27 mouse cellular contexts compared by ENCODE assay signal in the genomic region with DNA sequence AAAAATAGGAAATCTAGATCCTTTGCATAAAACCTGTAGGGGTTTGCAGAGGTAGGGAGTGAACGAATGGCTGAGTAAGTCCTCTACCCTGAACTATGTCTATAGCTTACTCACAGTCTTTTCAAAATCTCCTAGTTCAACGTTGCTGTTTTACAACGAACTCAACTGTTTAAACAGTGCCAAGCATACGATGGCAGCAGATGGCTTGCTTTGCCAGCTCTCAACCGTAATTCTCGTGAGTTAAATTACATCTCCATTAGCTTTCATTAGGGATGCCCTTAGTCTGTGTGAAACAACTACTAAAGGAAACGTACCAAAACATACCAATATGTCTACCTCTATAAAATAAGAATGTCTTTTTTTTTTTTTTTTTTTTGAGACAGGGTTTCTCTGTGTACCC. TPM values are rescaled to one million over a fixed set of nuclear protein-coding genes. Genes with fewer than 3 reads are reported as not detected.
DNase-seq lines count a peak whose midpoint lies in the region; ATAC-seq and TF ChIP-seq lines count a peak whose summit lies in the region.
"Had no signal": no experiment of that assay in that cellular context is flagged by ENCODE, and none has a peak within 500 bp of the region (broad histone marks: within the 10 kb centered on the region; RNA-seq: fewer than 3 reads in every experiment).

No protein-coding gene starts in this region.

- H3K36me3 ChIP-seq in forebrain, embryonic 16.5 days (ENCODE audit: control insufficient read depth, insufficient read depth), result peaks cover 14% of the 10 kb centered on the region
- H3K36me3 ChIP-seq in forebrain, embryonic 11.5 days (ENCODE audit: control insufficient read depth, insufficient read depth, low read length), result peaks cover 12% of the 10 kb centered on the region; the same call in 1 of the 2 replicates
- H3K36me3 ChIP-seq in hindbrain, embryonic 13.5 days, result peaks cover 33% of the 10 kb centered on the region
- H3K36me3 ChIP-seq in hindbrain, embryonic 14.5 days (replicated peaks; ENCODE audit: control insufficient read depth, insufficient read depth), result peaks cover 27% of the 10 kb centered on the region

- DNase-seq in forebrain, embryonic 11.5 days (ENCODE audit: low spot score), result no peak
- no peak for DNase-seq in hindbrain, embryonic 14.5 days (ENCODE audit: low spot score)
- DNase-seq in layer of hippocampus, adult 2 months (ENCODE audit: low spot score in 2 of 2), result peak in 1 of 2 experiments; percentile 30
- no peak for DNase-seq in layer of hippocampus, postnatal 10 days (ENCODE audit: low spot score in 2 of 2)
- no peak for DNase-seq in retina, embryonic 14.5 days (ENCODE audit: low spot score)
- DNase-seq: adrenal gland, adult 8-10 months; adrenal gland, postnatal 25 days; cerebellum, adult 11 months; cerebellum, adult 2 months; cerebellum, adult 9-11 months; cerebellum, postnatal 25 days; gastrocnemius, postnatal 10 days; gastrocnemius, postnatal 36 days; heart, postnatal 10 days; heart, postnatal 36 days; kidney, adult 18-20 months; kidney, adult 9 months had no signal

- H3K4me3 ChIP-seq in forebrain, embryonic 16.5 days (replicated peaks; ENCODE audit: low read length), result 0 out of 2 replicates have a peak overlapping the region, but pooled peaks have one; percentile 8
- no peak overlapping the region for H3K4me3 ChIP-seq in forebrain, embryonic 11.5 days (ENCODE audit: low read depth, low read length)
- no peak overlapping the region for H3K4me3 ChIP-seq in hindbrain, embryonic 13.5 days
- no peak overlapping the region for H3K4me3 ChIP-seq in hindbrain, embryonic 14.5 days (replicated peaks; ENCODE audit: low read length)
- no peak overlapping the region; the same call in 1 of the 2 replicates for H3K4me3 ChIP-seq in layer of hippocampus, adult 2 months
- H3K4me3 ChIP-seq: embryonic facial prominence, embryonic 12.5 days; embryonic facial prominence, embryonic 15.5 days; heart, embryonic 12.5 days; heart, embryonic 15.5 days had no signal

- TF ChIP-seq CTCF in layer of hippocampus, adult 2 months (conservative IDR thresholded peaks at IDR 0.05), result no peak

- H3K9ac ChIP-seq in forebrain, embryonic 16.5 days (replicated peaks; ENCODE audit: low read depth, low read length), result 0 out of 2 replicates have a peak overlapping the region, but pooled peaks have one; percentile 22
- H3K9ac ChIP-seq in forebrain, embryonic 11.5 days (ENCODE audit: low read length), result no peak overlapping the region
- no peak overlapping the region for H3K9ac ChIP-seq in hindbrain, embryonic 13.5 days
- H3K9ac ChIP-seq in hindbrain, embryonic 14.5 days, result no peak overlapping the region
- H3K9ac ChIP-seq: embryonic facial prominence, embryonic 12.5 days; embryonic facial prominence, embryonic 15.5 days; heart, embryonic 12.5 days; heart, embryonic 15.5 days had no signal

- H3K9me3 ChIP-seq in forebrain, embryonic 16.5 days (ENCODE audit: control insufficient read depth, low read length), result no peaks in the 10 kb centered on the region
- no peaks in the 10 kb centered on the region for H3K9me3 ChIP-seq in forebrain, embryonic 11.5 days (ENCODE audit: control insufficient read depth, low read length)
- H3K9me3 ChIP-seq in hindbrain, embryonic 13.5 days, result no peaks in the 10 kb centered on the region
- H3K9me3 ChIP-seq in hindbrain, embryonic 14.5 days (ENCODE audit: control insufficient read depth, low read length), result no peaks in the 10 kb centered on the region
- H3K9me3 ChIP-seq: embryonic facial prominence, embryonic 12.5 days; embryonic facial prominence, embryonic 15.5 days; heart, embryonic 12.5 days; heart, embryonic 15.5 days had no signal

- no peak for ATAC-seq in forebrain, embryonic 16.5 days
- no peak for ATAC-seq in forebrain, embryonic 11.5 days (replicated peaks; ENCODE audit: low FRiP score)
- ATAC-seq in hindbrain, embryonic 13.5 days (ENCODE audit: low FRiP score), result no peak
- no peak for ATAC-seq in hindbrain, embryonic 14.5 days (ENCODE audit: low FRiP score)
- ATAC-seq: CD4-positive, CD25-positive, alpha-beta regulatory T cell, adult 4 months; hindbrain, embryonic 16.5 days; inflammation-experienced regulatory T-cells, adult 6 months; intestine, embryonic 16.5 days had no signal

- peak overlapping the region; percentile 53; the same call in 1 of the 2 replicates for H3K27ac ChIP-seq in forebrain, embryonic 16.5 days (ENCODE audit: low read length)
- no peak overlapping the region for H3K27ac ChIP-seq in forebrain, embryonic 11.5 days (ENCODE audit: low read depth, low read length)
- 0 out of 2 replicates have a peak overlapping the region, but pooled peaks have one; percentile 8 for H3K27ac ChIP-seq in hindbrain, embryonic 13.5 days
- no peak overlapping the region for H3K27ac ChIP-seq in hindbrain, embryonic 14.5 days
- peak overlapping the region; percentile 81 for H3K27ac ChIP-seq in layer of hippocampus, adult 2 months
- H3K27ac ChIP-seq: embryonic facial prominence, embryonic 12.5 days; embryonic facial prominence, embryonic 15.5 days; heart, embryonic 15.5 days had no signal

- H3K27me3 ChIP-seq in forebrain, embryonic 16.5 days (replicated peaks; ENCODE audit: control insufficient read depth, insufficient read depth, low read length), result no peaks in the 10 kb centered on the region
- no peaks in the 10 kb centered on the region for H3K27me3 ChIP-seq in forebrain, embryonic 11.5 days (ENCODE audit: control insufficient read depth, insufficient read depth, low read length)
- H3K27me3 ChIP-seq in hindbrain, embryonic 13.5 days, result no peaks in the 10 kb centered on the region
- no peaks in the 10 kb centered on the region for H3K27me3 ChIP-seq in hindbrain, embryonic 14.5 days (ENCODE audit: control insufficient read depth, insufficient read depth, low read length)
- H3K27me3 ChIP-seq: embryonic facial prominence, embryonic 12.5 days; embryonic facial prominence, embryonic 15.5 days; heart, embryonic 12.5 days; heart, embryonic 15.5 days had no signal

- peak overlapping the region; percentile 23 for H3K4me2 ChIP-seq in forebrain, embryonic 16.5 days (ENCODE audit: low read length)
- H3K4me2 ChIP-seq in forebrain, embryonic 11.5 days (ENCODE audit: low read depth, low read length, severe bottlenecking), result no peak overlapping the region
- H3K4me2 ChIP-seq in hindbrain, embryonic 13.5 days, result no peak overlapping the region
- H3K4me2 ChIP-seq in hindbrain, embryonic 14.5 days (replicated peaks), result no peak overlapping the region
- H3K4me2 ChIP-seq: embryonic facial prominence, embryonic 12.5 days; embryonic facial prominence, embryonic 15.5 days; heart, embryonic 12.5 days; heart, embryonic 15.5 days had no signal

- peaks cover 25% of the 10 kb centered on the region for H3K4me1 ChIP-seq in forebrain, embryonic 16.5 days (replicated peaks; ENCODE audit: control insufficient read depth, insufficient read depth, low read length)
- no peaks in the 10 kb centered on the region for H3K4me1 ChIP-seq in forebrain, embryonic 11.5 days (replicated peaks; ENCODE audit: control insufficient read depth, insufficient read depth, low read length)
- peaks cover 15% of the 10 kb centered on the region for H3K4me1 ChIP-seq in hindbrain, embryonic 13.5 days (replicated peaks)
- H3K4me1 ChIP-seq in hindbrain, embryonic 14.5 days (replicated peaks; ENCODE audit: control insufficient read depth, insufficient read depth, low read length), result peaks cover 18% of the 10 kb centered on the region

- WGBS in forebrain, embryonic 16.5 days, result 35% methylated on average over 7 of the region's 7 CpGs
- 89% methylated on average over 7 of the region's 7 CpGs for WGBS in forebrain, embryonic 11.5 days
- WGBS in hindbrain, embryonic 13.5 days, result 77% methylated on average over 7 of the region's 7 CpGs
- 74% methylated on average over 7 of the region's 7 CpGs for WGBS in hindbrain, embryonic 14.5 days

RNA-seq across cellular contexts. Expression of a gene that starts 3.4 kb away (rescaled TPM):
- polyA plus RNA-seq in forebrain, embryonic 16.5 days (2015; fragmentation: Nextera tagmentation; extraction: Ambion mirVana), result 63.4 and 65.6 TPM in 2 replicates
- 65.9 and 70.5 TPM in 2 replicates for polyA plus RNA-seq in forebrain, embryonic 11.5 days (2014; fragmentation: Nextera tagmentation; extraction: Ambion mirVana)
- 51.0 and 56.7 TPM in 2 replicates for polyA plus RNA-seq in hindbrain, embryonic 13.5 days (2015; fragmentation: Nextera tagmentation; extraction: Ambion mirVana)
- 51.5 and 59.4 TPM in 2 replicates for polyA plus RNA-seq in hindbrain, embryonic 14.5 days (2014; fragmentation: Nextera tagmentation; extraction: Ambion mirVana)
- total RNA-seq in layer of hippocampus, adult 2 months (2021), result 10 to 100 TPM; 32.1 to 32.2 TPM
- 10 to 100 TPM; 33.9 to 41.7 TPM for total RNA-seq in layer of hippocampus, postnatal 10 days (2021)

Comparison
In these comparisons a context has a peak if more than half of its experiments do, and no peak if none do; other contexts are left out.
1. H3K27ac ChIP-seq: peak in forebrain, embryonic 16.5 days (single experiment), hindbrain, embryonic 13.5 days (single experiment) and layer of hippocampus, adult 2 months (single experiment); none in forebrain, embryonic 11.5 days (single experiment) and hindbrain, embryonic 14.5 days (single experiment).